Mouse (Mus musculus): ENCODE data around the gene Tbp.

- TF ChIP-seq CTCF (IDR thresholded peaks at IDR 0.05) (no peak), EP300 (IDR thresholded peaks at IDR 0.05; ENCODE audit: insufficient read depth, low read depth, low read length) (no peak; the same call in 1 of the 2 replicates), POLR2A (IDR thresholded peaks at IDR 0.05; ENCODE audit: insufficient read depth, low read depth, low read length) (0 out of 2 replicates have a peak, but pooled peaks have one; percentile 12)
Observed at GRCm38 (mm10) chr17:15461921-15462495, 37.7 kb upstream of the Tbp start.

Measured in heart, adult 2 months (tissue).